Mouse (Mus musculus) limb, embryonic 14.5 days (tissue): Measurements from ENCODE around the gene Slc30a5. TPM values are rescaled to one million over a fixed set of nuclear protein-coding genes. Genes with fewer than 3 reads are reported as not detected.

Experiments
- ATAC-seq: fragments of 200-750 bp; cut with Nextera tagmentation; 2 replicates; pipeline ENCODE4 v1.8.0; 2017; ENCODE audit warnings: low read depth, moderate number of reproducible peaks, moderate TSS enrichment; ENCODE audit not compliant: low FRiP score
- DNase-seq: peaks from one replicate; pipeline ENCODE4 v3.0.0-alpha.2; 2015; ENCODE audit warnings: low spot score
- H3K27ac ChIP-seq: fragments of 300-500 bp; sonication (generic); replicated peaks from 2 replicates; pipeline ENCODE4 v1.5.1; 2014; ENCODE audit warnings: low read depth, mild to moderate bottlenecking, low read length, moderate library complexity, mixed read lengths
- H3K27me3 ChIP-seq: fragments of 300-500 bp; sonication (generic); 2 replicates; pipeline ENCODE4 v1.6.1; 2014; ENCODE audit warnings: low read length, mixed read lengths; ENCODE audit not compliant: control insufficient read depth, insufficient read depth
- H3K36me3 ChIP-seq: fragments of 300-500 bp; sonication (generic); 2 replicates; pipeline ENCODE4 v1.6.1; 2014; ENCODE audit warnings: mild to moderate bottlenecking, low read length, moderate library complexity, mixed read lengths; ENCODE audit not compliant: control insufficient read depth, insufficient read depth
- H3K4me1 ChIP-seq: fragments of 300-500 bp; sonication (generic); 2 replicates; pipeline ENCODE4 v1.6.1; 2014; ENCODE audit warnings: antibody characterized with exemption, low read length, mixed read lengths; ENCODE audit not compliant: control insufficient read depth, insufficient read depth
- H3K4me2 ChIP-seq: fragments of 300-500 bp; sonication (generic); replicated peaks from 2 replicates; pipeline ENCODE4 v1.6.1; 2014; ENCODE audit warnings: low read depth, mild to moderate bottlenecking, low read length, moderate library complexity; ENCODE audit not compliant: severe bottlenecking
- H3K4me3 ChIP-seq: fragments of 300-500 bp; sonication (generic); replicated peaks from 2 replicates; pipeline ENCODE4 v1.5.1; 2014; ENCODE audit warnings: low read length
- H3K9ac ChIP-seq: fragments of 300-500 bp; sonication (generic); 2 replicates; pipeline ENCODE4 v1.6.1; 2014; ENCODE audit warnings: mild to moderate bottlenecking, low read depth, low read length, moderate library complexity; ENCODE audit not compliant: severe bottlenecking
- H3K9me3 ChIP-seq: fragments of 300-500 bp; sonication (generic); 2 replicates; pipeline ENCODE4 v1.6.1; 2016; ENCODE audit warnings: low read length; ENCODE audit not compliant: control insufficient read depth
- POLR2A ChIP-seq: fragments of 200-500 bp; IDR thresholded peaks from 2 replicates; pipeline ENCODE4 v1.8.0; 2012; ENCODE audit warnings: inconsistent platforms, mild to moderate bottlenecking, moderate library complexity, borderline replicate concordance; ENCODE audit not compliant: insufficient read depth, insufficient read length; ENCODE audit errors: extremely low read depth
- WGBS: fragments of 180-500 bp; shearing (Covaris S2); extraction: QIAGEN DNeasy Blood & Tissue Kit; methylation state at CpG from one replicate; pipeline ENCODE4 v1.1.7; 2014; 5-methylcytosine and 5-hydroxymethylcytosine counted together
- polyA plus RNA-seq, 2 experiments: library from polyadenylated mRNA; depleted of rRNA in 1 of 2; stranded (reverse) in 1 of 2; unstranded in 1 of 2; fragments of >200 nt; fragmentation: Nextera tagmentation in 1 of 2; extraction: Ambion mirVana in 1 of 2; gene quantifications; 2 replicates each; pipeline versions ENCODE4 v1.2.1 to v1.2.3; 2012 to 2014

Slc30a5 gene
- polyA plus RNA-seq, 2 experiments = 69.2 to 70.9 TPM

DNA sequence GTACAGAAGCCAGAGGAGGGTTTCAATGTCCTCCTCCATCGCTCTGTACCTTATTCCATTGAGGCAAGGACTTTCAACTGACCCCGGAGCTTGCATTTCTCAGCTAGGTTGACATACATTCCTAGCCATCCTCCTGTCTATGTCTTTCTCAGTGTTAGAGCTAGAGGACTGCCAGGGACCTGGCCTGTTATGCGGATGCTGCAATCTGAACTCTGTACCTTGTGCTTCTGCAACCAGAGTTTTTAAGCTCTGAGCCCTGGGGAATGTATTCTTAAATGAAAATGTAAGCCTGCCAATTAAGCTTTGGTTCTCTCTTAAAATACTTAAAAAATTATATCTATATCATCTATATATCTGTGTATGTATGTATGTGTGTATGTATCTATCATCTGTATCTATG lies 44.5 kb upstream of the Slc30a5 start:
- Histone ChIP-seq H3K9me3 (no peaks in the 10 kb centered on the region), H3K4me3 (no peak overlapping the region), H3K4me1 (no peaks in the 10 kb centered on the region), H3K27ac (no peak overlapping the region), H3K9ac (no peak overlapping the region), H3K27me3 (no peaks in the 10 kb centered on the region), H3K4me2 (no peak overlapping the region), H3K36me3 (no peaks in the 10 kb centered on the region)
- no peak for TF ChIP-seq POLR2A
- ATAC-seq (no peak), DNase-seq (no peak)
- WGBS = 88% methylated on average over 3 of the region's 3 CpGs

DNA sequence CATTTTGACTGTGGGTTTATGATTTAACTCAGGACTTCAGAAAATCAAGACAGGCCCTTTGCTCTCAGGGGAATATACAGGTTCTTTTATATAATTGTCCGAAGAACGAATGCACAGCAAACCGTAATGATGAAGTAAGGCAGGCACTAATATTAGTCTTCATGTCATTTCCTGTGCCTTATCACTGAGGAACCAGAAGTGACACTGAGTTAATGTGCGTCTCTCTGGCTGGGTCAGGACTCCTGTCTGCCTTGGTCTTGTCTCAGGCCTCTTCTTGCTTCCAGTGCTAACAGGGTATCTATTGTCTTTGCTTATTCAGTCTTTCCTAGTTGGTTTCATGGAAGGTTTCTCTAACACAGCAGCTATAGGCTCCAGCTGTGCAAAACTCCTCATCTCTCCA lies 41.9 kb upstream of the Slc30a5 start:
- Histone ChIP-seq H3K4me3 (no peak overlapping the region), H3K9me3 (no peaks in the 10 kb centered on the region), H3K9ac (no peak overlapping the region), H3K4me2 (no peak overlapping the region), H3K4me1 (no peaks in the 10 kb centered on the region), H3K27ac (no peak overlapping the region), H3K36me3 (no peaks in the 10 kb centered on the region), H3K27me3 (no peaks in the 10 kb centered on the region)
- TF ChIP-seq POLR2A = no peak
- 86% methylated on average over 4 of the region's 4 CpGs for WGBS
- DNase-seq (no peak), ATAC-seq (no peak)

DNA sequence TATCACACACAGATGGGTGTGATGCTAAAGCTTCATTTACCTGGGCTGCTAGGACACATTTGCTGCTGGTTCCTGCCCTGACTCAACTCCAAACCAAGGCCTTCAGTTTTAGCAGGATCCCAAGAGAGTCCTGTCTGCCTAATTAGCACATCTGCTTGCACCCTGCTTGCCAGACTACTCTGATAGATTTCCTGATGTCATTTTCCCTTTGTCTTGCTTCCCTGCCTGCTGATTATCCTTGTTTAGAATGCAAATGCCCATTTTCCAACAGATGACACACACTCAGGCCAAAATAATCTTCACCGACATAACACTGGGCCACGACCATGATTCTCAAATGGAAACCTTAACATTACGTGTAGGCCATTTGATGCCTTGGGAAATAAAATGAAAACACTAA lies 41.4 kb upstream of the Slc30a5 start:
- no peak overlapping the region for H3K9ac ChIP-seq
- H3K9me3 ChIP-seq = no peaks in the 10 kb centered on the region
- H3K27me3 ChIP-seq = no peaks in the 10 kb centered on the region
- ATAC-seq (no peak), DNase-seq (no peak)
- no peaks in the 10 kb centered on the region for H3K36me3 ChIP-seq
- no peak for TF ChIP-seq POLR2A
- H3K4me2 ChIP-seq = no peak overlapping the region
- no peaks in the 10 kb centered on the region for H3K4me1 ChIP-seq
- no peak overlapping the region for H3K4me3 ChIP-seq
- 79% methylated on average over 3 of the region's 3 CpGs for WGBS
- no peak overlapping the region for H3K27ac ChIP-seq

DNA sequence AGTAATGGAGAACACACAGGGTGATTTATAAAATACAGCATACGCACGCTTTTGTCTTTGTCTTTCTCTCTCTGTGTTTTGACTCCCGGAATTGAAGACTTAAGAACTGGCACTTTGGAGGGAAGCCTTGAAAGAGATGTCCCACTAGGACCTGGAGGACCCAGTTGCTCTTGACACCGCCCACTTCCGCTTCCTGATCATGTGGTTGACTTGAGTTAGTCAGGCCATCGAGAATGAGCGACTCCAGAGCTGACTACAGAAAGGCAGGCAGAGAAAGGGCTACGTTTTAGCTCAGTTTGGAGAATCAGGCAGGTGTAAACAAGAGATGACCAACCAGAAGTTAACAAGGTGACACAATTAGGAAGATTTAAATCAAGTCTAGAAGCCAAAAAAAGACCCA lies 40.3 kb upstream of the Slc30a5 start:
- no peak overlapping the region for H3K4me3 ChIP-seq

DNA sequence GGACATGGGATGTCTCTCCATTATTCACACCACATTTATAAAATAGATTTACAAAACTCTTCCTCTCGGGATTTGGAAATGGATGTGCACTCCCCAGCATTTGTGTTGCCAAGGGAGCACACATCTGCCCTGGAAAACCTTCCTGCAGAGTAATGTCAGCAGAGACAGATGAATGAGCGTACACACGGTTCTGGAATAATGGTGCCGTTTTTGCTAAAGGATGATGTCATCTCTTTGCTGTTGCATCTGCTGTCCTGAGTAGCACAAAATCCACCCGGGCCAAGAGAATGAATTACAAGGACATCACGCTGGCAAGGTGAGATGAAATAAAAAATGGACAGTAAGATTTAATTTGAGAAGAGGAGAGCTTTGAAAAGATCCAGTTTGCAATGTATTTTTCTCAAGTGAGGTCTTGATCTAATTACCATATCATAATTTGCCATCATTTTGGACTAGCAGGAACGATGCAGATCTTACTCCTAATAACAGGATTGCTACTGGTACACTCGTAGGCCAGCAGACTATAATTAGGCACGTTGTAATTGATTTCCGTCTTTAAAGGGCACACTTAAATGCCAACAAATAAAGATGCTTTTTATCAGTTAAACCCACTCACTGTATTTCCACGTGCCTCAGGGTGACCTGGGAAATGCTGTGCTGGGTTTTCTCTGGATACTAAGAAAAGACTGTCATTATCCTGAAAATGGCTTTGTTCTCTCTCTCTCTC lies 38.4 kb upstream of the Slc30a5 start:
- TF ChIP-seq POLR2A = no peak
- Histone ChIP-seq H3K4me2 (no peak overlapping the region), H3K4me3 (no peak overlapping the region), H3K4me1 (no peaks in the 10 kb centered on the region), H3K36me3 (no peaks in the 10 kb centered on the region), H3K27ac (no peak overlapping the region), H3K9me3 (no peaks in the 10 kb centered on the region), H3K9ac (no peak overlapping the region), H3K27me3 (no peaks in the 10 kb centered on the region)
- ATAC-seq (no peak), DNase-seq (no peak)
- WGBS = 50% methylated on average over 11 of the region's 11 CpGs

More for the DNA sequence above, 40.3 kb upstream of the Slc30a5 start:
- Histone ChIP-seq H3K9ac (no peak overlapping the region), H3K9me3 (no peaks in the 10 kb centered on the region), H3K4me1 (no peaks in the 10 kb centered on the region), H3K27ac (no peak overlapping the region), H3K36me3 (no peaks in the 10 kb centered on the region), H3K27me3 (no peaks in the 10 kb centered on the region), H3K4me2 (no peak overlapping the region)
- DNase-seq = no peak
- TF ChIP-seq POLR2A = no peak
- no peak for ATAC-seq
- 82% methylated on average over 8 of the region's 8 CpGs for WGBS
